Mouse (Mus musculus): ENCODE data around the gene Lrpprc. TPM values are rescaled to one million over a fixed set of nuclear protein-coding genes. Genes with fewer than 3 reads are reported as not detected.
A peak's percentile ranks its signal among the peaks of the same experiment; 100 is the strongest.

Lrpprc gene
- polyA plus RNA-seq, 1 experiment from 2014 or later = 72.4 TPM

DNA sequence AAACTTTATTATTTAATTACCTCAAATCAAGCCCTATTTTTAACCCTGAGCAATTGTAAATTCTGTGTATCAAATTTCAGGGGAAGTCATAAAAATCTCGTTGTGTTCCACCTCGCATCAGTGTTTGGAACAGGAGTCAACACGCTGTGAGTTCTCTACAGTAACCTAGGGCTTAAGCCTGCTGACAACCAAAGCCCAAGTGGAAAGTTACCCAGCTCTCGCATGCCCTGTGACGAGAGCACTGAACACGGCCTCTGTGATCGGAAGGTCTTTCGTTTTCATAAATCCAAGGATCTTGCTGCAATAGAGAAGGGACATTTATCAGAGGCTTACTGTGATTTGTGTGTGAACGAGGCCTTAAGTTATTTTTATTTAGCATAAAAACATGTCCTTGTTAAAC, 18.7 kb downstream of the Lrpprc start:
- ATAC-seq = no peak
- in situ Hi-C loops (cut with MboI; ENCODE audit: low pct_unique_long_range_greater_than_20kb) = no loop called here
- POLR2A ChIA-PET = no interaction called here
- no peak for TF ChIP-seq CTCF (IDR thresholded peaks at IDR 0.05)
- DNase-seq (ENCODE audit: low read depth, low spot score) = no peak
- CTCF ChIA-PET = no interaction called here
- no peaks in the 10 kb centered on the region for H3K27me3 ChIP-seq

DNA sequence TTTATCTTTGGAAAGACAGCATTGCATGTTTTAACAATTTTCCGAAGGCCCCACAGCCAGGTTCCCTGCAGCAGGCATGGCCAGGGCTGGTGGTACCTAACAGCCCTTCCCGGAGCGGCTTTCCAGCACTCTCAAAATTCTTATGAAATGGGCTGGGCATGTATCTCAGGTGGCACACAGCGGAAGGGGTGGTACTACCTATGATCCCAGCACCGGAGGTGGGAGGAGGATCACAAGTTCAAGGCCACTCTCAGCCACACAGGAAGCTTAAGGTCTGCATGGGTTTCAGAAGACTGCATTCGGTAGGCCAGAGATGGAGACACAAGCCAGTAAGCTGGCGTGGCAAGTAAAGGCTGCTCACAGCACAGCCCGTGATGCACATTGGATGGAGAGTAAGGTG, 31.6 kb downstream of the Lrpprc start:
- no peaks in the 10 kb centered on the region for H3K27me3 ChIP-seq
- no peak for DNase-seq (ENCODE audit: low read depth, low spot score)
- ChIA-PET CTCF (no interaction called here), POLR2A (no interaction called here)
- no peak for ATAC-seq
- in situ Hi-C loops (cut with MboI; ENCODE audit: low pct_unique_long_range_greater_than_20kb) = no loop called here
- no peak for TF ChIP-seq CTCF (IDR thresholded peaks at IDR 0.05)

DNA sequence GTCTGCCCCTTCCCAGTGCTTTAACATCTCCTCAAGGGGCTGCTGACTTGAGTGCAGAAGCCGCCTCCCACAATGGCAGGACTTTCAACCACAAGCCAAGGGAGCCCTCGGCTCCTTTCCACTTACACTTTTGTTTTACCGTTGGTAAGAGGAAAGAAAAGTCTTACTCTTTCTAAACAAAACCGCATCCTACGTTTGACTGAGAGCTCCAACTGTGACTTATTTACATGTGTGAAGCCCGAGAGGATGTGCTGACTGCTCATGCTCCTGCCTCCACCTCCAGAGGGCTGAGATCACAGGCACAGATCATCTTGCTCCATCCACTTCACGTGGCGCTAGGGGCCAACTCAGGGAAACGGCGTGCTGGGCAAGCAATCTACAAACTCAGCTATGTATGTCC, 32.2 kb downstream of the Lrpprc start:
- POLR2A ChIA-PET = no interaction called here
- DNase-seq (ENCODE audit: low read depth, low spot score) = no peak
- no peak for ATAC-seq
- TF ChIP-seq CTCF (IDR thresholded peaks at IDR 0.05) = no peak
- in situ Hi-C loops (cut with MboI; ENCODE audit: low pct_unique_long_range_greater_than_20kb) = no loop called here
- H3K27me3 ChIP-seq = no peaks in the 10 kb centered on the region
- CTCF ChIA-PET = no interaction called here

DNA sequence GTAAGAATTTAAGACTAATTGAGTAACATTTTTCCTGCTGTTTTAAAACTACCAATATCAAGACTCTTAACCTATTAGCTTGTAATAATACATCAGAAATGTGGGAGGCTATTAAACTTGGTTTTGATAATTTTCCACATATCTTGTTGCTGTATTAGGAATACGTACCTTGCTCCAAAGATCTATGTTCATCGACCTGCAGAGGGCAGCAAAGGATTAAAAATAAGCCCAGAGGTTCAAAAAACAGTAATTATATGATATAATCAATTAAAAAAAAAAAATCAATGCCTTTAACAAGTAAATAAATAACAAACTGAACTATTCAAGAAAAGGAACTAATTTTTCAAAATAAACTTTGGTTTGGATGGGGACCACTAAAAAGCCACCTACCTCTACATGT, 34.5 kb downstream of the Lrpprc start:
- CTCF ChIA-PET = interaction anchor here (0.9 to 2.0 kb wide), 4 partner anchors 10 to 57 kb away, joined by 3 to 8 read pairs (median 3); no protein-coding TSS in a partner anchor
- POLR2A ChIA-PET = interaction anchor here (0.5 kb wide), 1 partner anchor 10 kb away, joined by 3 read pairs; no protein-coding TSS in a partner anchor
- in situ Hi-C loops (cut with MboI; ENCODE audit: low pct_unique_long_range_greater_than_20kb) = no loop called here
- TF ChIP-seq CTCF (IDR thresholded peaks at IDR 0.05) = peak; percentile 34
- ATAC-seq (no peak), DNase-seq (ENCODE audit: low read depth, low spot score) (no peak)
- no peaks in the 10 kb centered on the region for H3K27me3 ChIP-seq

DNA sequence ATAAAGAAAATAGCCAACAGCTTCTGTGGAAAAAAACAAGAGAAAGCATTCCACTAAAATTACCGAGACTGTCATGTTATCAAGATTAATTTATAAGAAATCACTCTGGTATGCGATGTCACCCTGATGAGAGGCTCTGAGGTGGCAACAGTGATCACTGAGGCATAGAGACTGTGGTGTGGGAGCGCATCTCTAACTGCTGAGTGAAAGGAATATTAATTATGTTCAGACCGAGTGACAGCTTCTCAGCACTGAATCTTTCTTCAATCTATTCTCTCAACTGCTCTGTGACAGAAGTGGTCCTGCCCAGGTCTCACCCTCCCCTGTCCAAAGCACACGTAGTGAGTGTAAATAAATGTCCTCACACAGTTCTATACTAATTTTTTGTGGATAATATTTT, 37.1 kb downstream of the Lrpprc start:
- DNase-seq (ENCODE audit: low read depth, low spot score) (peak; percentile 24), ATAC-seq (peak; percentile 62)
- ChIA-PET CTCF (no interaction called here), POLR2A (no interaction called here)
- in situ Hi-C loops (cut with MboI; ENCODE audit: low pct_unique_long_range_greater_than_20kb) = no loop called here
- no peak for TF ChIP-seq CTCF (IDR thresholded peaks at IDR 0.05)
- no peaks in the 10 kb centered on the region for H3K27me3 ChIP-seq

DNA sequence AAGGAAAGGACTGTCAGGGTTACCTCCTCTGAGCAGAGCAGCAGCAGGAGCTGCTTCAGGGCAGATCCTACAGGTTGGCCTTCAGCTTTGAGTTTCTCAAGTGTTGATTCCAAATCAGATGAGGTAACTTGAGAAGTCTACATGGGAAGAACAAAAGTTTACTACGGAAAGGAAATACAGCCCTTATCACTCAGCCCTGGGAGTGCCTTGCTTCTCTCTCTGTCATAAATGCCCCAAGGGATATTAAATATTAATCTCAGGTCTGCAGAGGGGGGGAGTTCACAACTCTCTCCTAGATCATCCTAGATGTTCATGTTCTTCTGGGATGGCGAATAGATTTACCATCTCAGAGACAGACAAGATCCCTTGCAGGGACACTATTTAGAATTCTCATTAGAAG, 38.3 kb downstream of the Lrpprc start:
- ATAC-seq = no peak
- ChIA-PET CTCF (no interaction called here), POLR2A (no interaction called here)
- in situ Hi-C loops (cut with MboI; ENCODE audit: low pct_unique_long_range_greater_than_20kb) = no loop called here
- H3K27me3 ChIP-seq = no peaks in the 10 kb centered on the region
- DNase-seq (ENCODE audit: low read depth, low spot score) = no peak
- no peak for TF ChIP-seq CTCF (IDR thresholded peaks at IDR 0.05)

DNA sequence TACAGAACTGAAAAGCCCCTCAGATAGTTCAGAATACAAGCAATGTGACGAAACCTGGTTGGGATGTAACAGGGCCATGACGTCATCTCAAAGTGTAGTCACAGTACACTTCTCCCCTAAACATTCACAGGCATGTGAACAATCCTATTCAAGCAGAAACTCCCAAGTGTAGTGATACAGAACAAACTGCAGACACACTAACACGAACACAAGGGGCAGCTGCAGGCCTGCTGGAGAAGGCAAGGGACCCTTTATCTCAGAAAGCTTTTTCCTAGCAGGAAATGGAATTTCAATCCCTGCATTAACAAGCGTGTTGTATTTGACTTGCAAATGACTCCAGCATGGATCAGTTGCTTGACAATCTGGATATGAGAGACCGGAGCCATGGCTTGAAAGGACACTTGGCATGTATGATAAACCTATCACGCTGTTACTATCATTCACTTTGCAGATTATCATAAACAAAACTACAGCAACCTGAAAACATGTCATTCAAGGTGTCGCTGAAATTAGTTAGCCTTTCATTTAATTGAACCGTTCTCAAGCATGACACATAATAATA, 38.9 kb downstream of the Lrpprc start:
- CTCF ChIA-PET = no interaction called here
- no peaks in the 10 kb centered on the region for H3K27me3 ChIP-seq
- POLR2A ChIA-PET = no interaction called here
- TF ChIP-seq CTCF (IDR thresholded peaks at IDR 0.05) = peak; percentile 7
- ATAC-seq = no peak
- no peak for DNase-seq (ENCODE audit: low read depth, low spot score)
- in situ Hi-C loops (cut with MboI; ENCODE audit: low pct_unique_long_range_greater_than_20kb) = no loop called here

DNA sequence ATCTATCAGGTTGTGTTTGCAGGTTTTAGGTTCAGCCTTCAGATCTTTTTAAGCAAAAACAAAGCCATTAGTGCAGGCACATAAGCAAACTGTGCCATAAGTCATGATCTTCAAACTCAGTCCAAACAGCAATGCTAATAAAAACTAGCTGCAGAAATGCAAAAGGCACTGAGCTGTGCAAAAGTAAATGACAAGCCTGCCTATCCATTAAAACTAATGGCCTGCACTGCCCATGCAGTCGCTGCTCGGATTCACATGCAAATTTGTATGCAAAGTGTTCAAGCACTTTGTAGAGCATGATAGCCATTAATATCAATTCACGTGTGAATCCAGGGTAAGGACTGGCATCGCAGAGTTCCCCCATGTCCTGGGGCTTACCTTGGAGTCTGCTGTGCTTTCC, 40.5 kb downstream of the Lrpprc start:
- no peak for TF ChIP-seq CTCF (IDR thresholded peaks at IDR 0.05)
- no peaks in the 10 kb centered on the region for H3K27me3 ChIP-seq

DNA sequence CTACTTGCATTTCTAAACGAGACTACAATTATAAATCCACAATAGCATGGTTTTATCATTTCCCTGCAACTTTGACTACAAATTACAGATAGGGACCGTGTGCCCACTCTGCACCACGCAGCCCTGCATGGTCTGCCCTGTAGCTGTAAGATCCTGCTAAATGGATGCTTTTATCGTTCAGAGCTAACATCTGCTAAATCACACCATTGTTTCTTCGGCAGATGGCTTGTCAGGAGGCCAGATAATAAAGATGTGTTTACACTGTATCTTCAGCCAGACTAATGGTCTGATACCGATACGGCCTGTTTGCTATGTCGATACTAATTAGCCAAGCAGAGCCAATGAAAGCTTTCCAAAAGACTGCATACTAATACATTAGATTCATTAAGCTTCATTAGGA, 41.3 kb downstream of the Lrpprc start:
- ATAC-seq = no peak
- in situ Hi-C loops (cut with MboI; ENCODE audit: low pct_unique_long_range_greater_than_20kb) = no loop called here
- POLR2A ChIA-PET = no interaction called here
- CTCF ChIA-PET = interaction anchor here (1.0 kb wide), 1 partner anchor 16 kb away, joined by 3 read pairs; no protein-coding TSS in a partner anchor
- no peaks in the 10 kb centered on the region for H3K27me3 ChIP-seq
- no peak for TF ChIP-seq CTCF (IDR thresholded peaks at IDR 0.05)
- DNase-seq (ENCODE audit: low read depth, low spot score) = no peak

More for the DNA sequence above, 40.5 kb downstream of the Lrpprc start:
- ATAC-seq = no peak
- in situ Hi-C loops (cut with MboI; ENCODE audit: low pct_unique_long_range_greater_than_20kb) = no loop called here
- CTCF ChIA-PET = no interaction called here
- DNase-seq (ENCODE audit: low read depth, low spot score) = no peak
- POLR2A ChIA-PET = no interaction called here

DNA sequence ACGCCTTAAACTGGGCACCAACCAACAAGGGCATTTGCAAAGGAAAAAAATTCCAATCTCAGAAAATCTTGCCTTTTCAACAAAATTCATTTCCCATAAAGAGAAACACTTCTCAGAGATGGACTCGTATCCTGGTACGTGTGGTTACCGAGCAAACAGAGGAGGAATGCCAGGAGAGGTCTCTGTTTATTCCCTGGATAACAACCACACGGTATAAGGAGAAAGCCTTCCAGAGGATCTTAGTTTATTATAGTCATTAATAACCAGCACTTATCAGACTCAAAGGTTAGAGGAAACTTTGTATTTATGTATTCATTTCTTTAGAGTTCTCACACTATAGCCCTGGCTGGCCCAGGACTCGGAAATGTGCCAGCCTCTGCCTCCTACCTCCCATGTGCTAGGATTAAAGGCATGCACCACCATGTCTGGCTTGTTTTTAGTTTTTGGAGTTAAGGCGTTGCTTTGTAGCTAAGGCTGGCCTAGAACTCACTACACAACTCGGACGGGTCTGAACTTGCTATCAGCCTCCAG, 42.4 kb downstream of the Lrpprc start:
- DNase-seq (ENCODE audit: low read depth, low spot score) (no peak), ATAC-seq (no peak)
- no peaks in the 10 kb centered on the region for H3K27me3 ChIP-seq
- no peak for TF ChIP-seq CTCF (IDR thresholded peaks at IDR 0.05)
- CTCF ChIA-PET = no interaction called here
- POLR2A ChIA-PET = no interaction called here
- in situ Hi-C loops (cut with MboI; ENCODE audit: low pct_unique_long_range_greater_than_20kb) = no loop called here

DNA sequence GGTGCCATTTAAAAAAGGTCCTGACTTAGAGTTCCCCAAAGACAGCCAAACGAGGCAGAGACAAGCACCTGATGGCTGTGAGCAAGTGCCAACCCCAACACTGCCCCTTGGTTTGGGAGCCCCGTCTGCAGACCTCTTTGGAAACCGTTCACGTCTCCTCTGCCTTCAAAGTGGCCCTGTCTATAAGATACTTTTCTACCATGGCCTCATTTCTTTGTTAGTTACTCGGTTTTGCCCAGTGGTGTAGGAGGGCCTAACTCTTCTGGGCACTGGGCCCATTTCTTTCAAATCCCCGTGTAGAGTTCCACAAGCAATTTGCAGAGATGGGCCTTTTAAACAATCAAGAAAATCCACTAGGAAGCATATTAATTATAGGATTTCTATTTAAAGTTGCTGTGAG, 43.4 kb downstream of the Lrpprc start:
- ATAC-seq = no peak
- ChIA-PET POLR2A (no interaction called here), CTCF (no interaction called here)
- no peak for TF ChIP-seq CTCF (IDR thresholded peaks at IDR 0.05)
- H3K27me3 ChIP-seq = no peaks in the 10 kb centered on the region
- in situ Hi-C loops (cut with MboI; ENCODE audit: low pct_unique_long_range_greater_than_20kb) = no loop called here
- DNase-seq (ENCODE audit: low read depth, low spot score) = no peak

DNA sequence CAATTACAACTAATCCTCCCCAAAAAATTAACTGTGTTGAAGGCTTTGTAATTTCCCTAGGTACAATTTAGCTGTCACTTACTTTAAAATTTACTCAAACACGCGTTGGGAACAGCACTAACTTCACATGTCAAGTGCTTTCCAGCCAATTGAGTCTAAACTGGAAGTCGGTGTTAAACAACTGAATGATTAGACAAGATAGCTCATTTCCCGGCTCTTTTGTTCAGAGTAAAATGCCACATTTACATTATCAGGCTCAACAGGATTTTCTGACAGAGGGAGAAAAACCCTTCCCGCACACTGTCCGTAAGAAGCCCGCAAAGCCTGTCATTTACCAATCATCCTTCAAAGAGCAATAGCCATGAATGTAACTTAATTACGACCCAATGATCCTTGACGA, 45.6 kb downstream of the Lrpprc start:
- no peaks in the 10 kb centered on the region for H3K27me3 ChIP-seq
- DNase-seq (ENCODE audit: low read depth, low spot score) = no peak
- in situ Hi-C loops (cut with MboI; ENCODE audit: low pct_unique_long_range_greater_than_20kb) = no loop called here
- ATAC-seq = no peak
- no peak for TF ChIP-seq CTCF (IDR thresholded peaks at IDR 0.05)
- ChIA-PET CTCF (no interaction called here), POLR2A (no interaction called here)

Data from Patski (cell line).